Mouse (Mus musculus) lung, postnatal 0 days (tissue): Measurements from ENCODE around the gene Rwdd4a.

Experiments
- CTCF ChIP-seq: IDR thresholded peaks from 2 replicates; pipeline ENCODE4 v1.5.1; 2016; ENCODE audit warnings: antibody characterized with exemption, mild to moderate bottlenecking
- EP300 ChIP-seq: IDR thresholded peaks from 2 replicates; pipeline ENCODE4 v1.6.1; 2016; ENCODE audit warnings: antibody characterized with exemption, mild to moderate bottlenecking, control low read depth

DNA sequence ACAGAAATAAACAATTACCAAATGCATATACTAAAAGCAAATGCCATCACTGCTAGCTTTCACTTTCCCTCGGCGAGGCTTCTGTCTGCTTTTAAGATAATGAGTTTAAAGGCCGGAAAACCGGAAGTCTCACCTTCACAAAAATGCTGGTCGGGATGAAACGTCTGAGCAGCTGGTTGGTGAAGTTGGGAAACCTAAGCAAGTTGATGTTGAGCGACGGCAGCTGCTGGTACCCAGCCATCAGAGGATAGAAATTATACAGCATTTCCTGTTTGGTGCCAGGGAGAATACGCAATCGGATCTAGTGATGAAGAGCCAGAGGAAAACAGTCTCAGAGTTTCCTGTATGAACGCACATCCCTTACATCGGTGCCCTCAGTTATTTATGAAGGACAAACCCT lies 40.4 kb upstream of the Rwdd4a start:
- TF ChIP-seq CTCF, result no peak
- TF ChIP-seq EP300, result no peak
